Mouse (Mus musculus) forebrain, embryonic 11.5 days (tissue): Measurements from ENCODE around the gene Suclg2. TPM values are rescaled to one million over a fixed set of nuclear protein-coding genes. Genes with fewer than 3 reads are reported as not detected.

Source experiments
- ATAC-seq: fragments of 200-750 bp; cut with Nextera tagmentation; replicated peaks from 2 replicates; pipeline ENCODE4 v1.8.0; 2017; ENCODE audit warnings: moderate TSS enrichment; ENCODE audit not compliant: low FRiP score
- DNase-seq: peaks from one replicate; pipeline ENCODE4 v3.0.0-alpha.2; 2017; ENCODE audit warnings: low spot score
- H3K27ac ChIP-seq: fragments of 300-500 bp; sonication (generic); 2 replicates; pipeline ENCODE4 v1.5.1; 2014; ENCODE audit warnings: low read depth, low read length
- H3K27me3 ChIP-seq: fragments of 300-500 bp; sonication (generic); 2 replicates; pipeline ENCODE4 v1.6.1; 2014; ENCODE audit warnings: mild to moderate bottlenecking, low read length, mixed read lengths; ENCODE audit not compliant: control insufficient read depth, insufficient read depth
- H3K36me3 ChIP-seq: fragments of 300-500 bp; sonication (generic); 2 replicates; pipeline ENCODE4 v1.6.1; 2014; ENCODE audit warnings: mild to moderate bottlenecking, low read length, moderate library complexity, mixed read lengths; ENCODE audit not compliant: control insufficient read depth, insufficient read depth
- H3K4me1 ChIP-seq: fragments of 300-500 bp; sonication (generic); replicated peaks from 2 replicates; pipeline ENCODE4 v1.6.1; 2014; ENCODE audit warnings: low read length, mixed read lengths; ENCODE audit not compliant: control insufficient read depth, insufficient read depth
- H3K4me2 ChIP-seq: fragments of 300-500 bp; sonication (generic); 2 replicates; pipeline ENCODE4 v1.6.1; 2014; ENCODE audit warnings: low read depth, mild to moderate bottlenecking, low read length, moderate library complexity, mixed read lengths; ENCODE audit not compliant: severe bottlenecking
- H3K4me3 ChIP-seq: fragments of 300-500 bp; sonication (generic); 2 replicates; pipeline ENCODE4 v1.5.1; 2014; ENCODE audit warnings: low read depth, low read length
- H3K9ac ChIP-seq: fragments of 300-500 bp; sonication (generic); 2 replicates; pipeline ENCODE4 v1.6.1; 2014; ENCODE audit warnings: low read length
- H3K9me3 ChIP-seq: fragments of 300-500 bp; sonication (generic); 2 replicates; pipeline ENCODE4 v1.6.1; 2016; ENCODE audit warnings: low read length, mixed read lengths; ENCODE audit not compliant: control insufficient read depth
- WGBS: fragments of 180-500 bp; shearing (Covaris S2); extraction: QIAGEN DNeasy Blood & Tissue Kit; methylation state at CpG from one replicate; pipeline ENCODE4 v1.1.7; 2014; 5-methylcytosine and 5-hydroxymethylcytosine counted together
- polyA plus RNA-seq: library from polyadenylated mRNA; unstranded; fragments of >200 nt; fragmentation: Nextera tagmentation; extraction: Ambion mirVana; gene quantifications from 2 replicates; pipeline ENCODE4 v1.2.1, GENCODE M21; 2014

Gene Suclg2
- polyA plus RNA-seq, 1 experiment from 2014 or later = 52.9 TPM

DNA sequence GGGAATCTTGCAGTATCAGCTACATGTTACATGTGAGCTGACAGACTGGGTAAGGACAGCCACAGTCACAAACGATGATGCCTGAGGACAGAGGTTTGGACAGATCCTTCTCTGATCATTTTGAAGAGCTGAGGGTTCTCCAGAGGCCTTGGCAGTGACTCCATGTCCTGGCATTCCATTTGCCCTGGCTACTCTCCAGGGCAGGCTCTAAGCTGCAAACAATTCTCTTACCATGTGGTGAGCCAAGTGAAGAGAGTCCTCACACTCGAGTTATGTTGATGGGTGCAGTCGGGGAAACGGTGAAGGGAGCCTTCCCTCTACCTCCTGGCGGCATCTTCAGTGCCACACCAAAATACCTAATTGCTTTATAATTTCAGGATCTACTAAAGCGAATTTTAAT is 235.5 kb downstream of the Suclg2 start:
- WGBS = 89% methylated on average over 6 of the region's 6 CpGs
- Histone ChIP-seq H3K36me3 (no peaks in the 10 kb centered on the region), H3K4me1 (no peaks in the 10 kb centered on the region), H3K9me3 (no peaks in the 10 kb centered on the region), H3K9ac (no peak overlapping the region), H3K4me3 (no peak overlapping the region), H3K27me3 (no peaks in the 10 kb centered on the region), H3K27ac (no peak overlapping the region), H3K4me2 (no peak overlapping the region)
- ATAC-seq (no peak), DNase-seq (peak; percentile 30)

DNA sequence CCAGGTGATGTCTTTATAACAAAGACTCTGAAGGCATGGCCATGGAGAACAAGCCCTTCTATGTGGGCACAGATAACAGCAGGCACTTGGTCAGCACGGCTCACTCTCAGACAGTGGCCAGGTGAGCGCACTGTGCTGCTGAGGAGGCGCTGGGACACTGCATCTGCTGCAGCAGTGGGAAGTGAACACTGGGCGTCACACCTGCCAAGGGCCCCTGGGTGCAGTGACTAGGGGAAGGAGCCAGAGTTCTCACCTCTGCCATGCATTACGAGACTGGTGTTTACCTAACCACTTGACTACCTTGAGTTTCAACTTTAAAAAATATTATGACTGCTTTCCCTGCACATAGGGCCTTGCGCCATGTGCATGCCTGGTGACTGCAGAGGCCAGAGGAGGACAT is 238.8 kb downstream of the Suclg2 start:
- Histone ChIP-seq H3K36me3 (no peaks in the 10 kb centered on the region), H3K9me3 (no peaks in the 10 kb centered on the region), H3K4me2 (no peak overlapping the region), H3K27ac (no peak overlapping the region), H3K4me1 (no peaks in the 10 kb centered on the region), H3K27me3 (no peaks in the 10 kb centered on the region), H3K4me3 (no peak overlapping the region), H3K9ac (no peak overlapping the region)
- ATAC-seq (no peak), DNase-seq (no peak)
- 98% methylated on average over 6 of the region's 6 CpGs for WGBS

DNA sequence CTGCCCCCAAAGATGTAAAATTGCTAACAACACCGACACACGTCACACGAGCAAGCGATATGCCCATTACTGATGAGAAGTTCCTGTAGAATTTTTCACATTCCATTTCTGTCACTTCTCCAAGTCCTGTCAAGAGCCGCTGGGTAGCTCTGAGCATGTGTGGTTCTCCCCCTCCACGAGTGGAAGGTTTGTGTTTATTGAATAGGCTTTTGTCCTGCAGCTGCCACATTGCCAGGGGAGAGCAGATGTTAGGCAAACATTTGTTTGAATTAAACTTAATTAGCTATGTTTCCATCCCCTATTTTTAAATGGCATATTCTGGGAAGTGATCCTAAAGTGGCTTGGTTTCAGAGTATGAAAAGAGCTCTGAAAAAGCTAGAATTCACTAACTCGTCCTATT is 249.1 kb downstream of the Suclg2 start:
- Histone ChIP-seq H3K27me3 (no peaks in the 10 kb centered on the region), H3K9me3 (no peaks in the 10 kb centered on the region), H3K36me3 (no peaks in the 10 kb centered on the region), H3K4me1 (no peaks in the 10 kb centered on the region), H3K9ac (no peak overlapping the region), H3K4me3 (no peak overlapping the region), H3K4me2 (no peak overlapping the region), H3K27ac (no peak overlapping the region)
- ATAC-seq = no peak
- WGBS = 60% methylated on average over 7 of the region's 7 CpGs
- DNase-seq = no peak

DNA sequence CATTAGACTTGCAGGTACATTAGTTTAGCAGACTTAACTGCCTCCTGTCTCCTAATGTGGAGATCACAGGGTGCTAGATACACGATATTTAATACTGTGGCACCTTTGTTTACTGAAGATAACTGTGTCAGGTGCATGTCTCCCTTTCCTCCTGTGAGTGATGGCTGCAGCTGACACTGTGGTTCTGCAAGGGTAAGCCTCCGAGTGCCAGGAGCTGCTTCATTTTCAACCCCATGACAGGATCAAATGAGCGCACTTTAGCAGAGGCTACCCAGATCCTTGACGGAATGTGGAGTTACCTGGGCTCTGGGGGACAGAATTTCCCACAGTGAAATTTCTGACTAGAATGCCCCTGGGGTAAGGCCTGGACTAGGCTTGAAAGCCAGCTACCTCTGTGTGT is 253.3 kb downstream of the Suclg2 start:
- no peak overlapping the region for H3K9ac ChIP-seq
- ATAC-seq (no peak), DNase-seq (no peak)
- no peak overlapping the region for H3K27ac ChIP-seq
- no peaks in the 10 kb centered on the region for H3K27me3 ChIP-seq
- no peaks in the 10 kb centered on the region for H3K9me3 ChIP-seq
- H3K4me3 ChIP-seq = no peak overlapping the region
- H3K4me1 ChIP-seq = no peaks in the 10 kb centered on the region
- no peak overlapping the region for H3K4me2 ChIP-seq
- H3K36me3 ChIP-seq = no peaks in the 10 kb centered on the region
- 89% methylated on average over 4 of the region's 4 CpGs for WGBS

DNA sequence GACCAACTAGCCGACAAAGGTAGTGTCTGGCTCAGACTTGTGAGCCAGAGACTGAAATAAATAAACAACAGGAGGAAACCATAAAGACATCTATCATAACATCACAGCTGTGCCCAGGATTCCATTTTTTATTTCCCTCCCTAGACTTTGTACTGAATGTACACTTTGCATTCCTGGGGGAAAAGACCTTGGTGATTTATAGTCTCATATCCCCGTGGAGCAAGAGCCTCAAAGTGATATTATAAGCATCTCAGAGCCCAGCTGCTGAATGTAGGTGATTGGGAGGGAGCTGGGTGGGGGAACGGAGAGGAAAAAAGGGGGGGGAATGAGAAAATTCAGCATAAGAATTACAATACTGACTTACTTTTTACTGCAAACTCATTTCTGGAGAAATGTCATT is 259.2 kb downstream of the Suclg2 start:
- no peak for ATAC-seq
- Histone ChIP-seq H3K9ac (no peak overlapping the region), H3K27ac (no peak overlapping the region), H3K27me3 (no peaks in the 10 kb centered on the region), H3K4me1 (no peaks in the 10 kb centered on the region), H3K4me2 (no peak overlapping the region), H3K9me3 (no peaks in the 10 kb centered on the region), H3K4me3 (no peak overlapping the region), H3K36me3 (no peaks in the 10 kb centered on the region)
- DNase-seq = no peak
- WGBS = 86% methylated on average over 3 of the region's 3 CpGs

DNA sequence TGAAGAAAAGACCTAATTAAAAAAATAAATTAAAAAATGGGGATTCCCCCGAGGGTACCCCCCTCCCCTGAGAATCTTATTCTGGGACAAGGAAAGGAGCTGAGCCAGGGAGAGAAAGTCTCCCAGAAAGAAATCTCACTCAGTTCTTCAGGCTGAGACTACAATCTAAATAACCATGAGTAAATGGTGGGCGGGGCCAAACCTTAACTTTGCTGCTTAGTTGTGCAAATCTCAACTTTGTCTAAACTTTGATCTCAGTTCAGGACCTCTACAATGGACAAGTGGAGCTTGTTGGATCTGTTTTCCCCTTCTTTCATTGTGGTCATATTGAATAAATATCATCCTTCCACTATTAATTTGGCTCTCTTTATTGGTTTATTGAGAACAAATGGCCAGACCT is 272.4 kb downstream of the Suclg2 start:
- WGBS = 91% methylated on average over 2 of the region's 2 CpGs
- ATAC-seq (no peak), DNase-seq (no peak)
- H3K4me1 ChIP-seq = no peaks in the 10 kb centered on the region
- no peak overlapping the region for H3K9ac ChIP-seq
- H3K27ac ChIP-seq = no peak overlapping the region
- H3K9me3 ChIP-seq = no peaks in the 10 kb centered on the region
- H3K27me3 ChIP-seq = no peaks in the 10 kb centered on the region
- H3K36me3 ChIP-seq = no peaks in the 10 kb centered on the region
- no peak overlapping the region for H3K4me3 ChIP-seq
- H3K4me2 ChIP-seq = no peak overlapping the region

DNA sequence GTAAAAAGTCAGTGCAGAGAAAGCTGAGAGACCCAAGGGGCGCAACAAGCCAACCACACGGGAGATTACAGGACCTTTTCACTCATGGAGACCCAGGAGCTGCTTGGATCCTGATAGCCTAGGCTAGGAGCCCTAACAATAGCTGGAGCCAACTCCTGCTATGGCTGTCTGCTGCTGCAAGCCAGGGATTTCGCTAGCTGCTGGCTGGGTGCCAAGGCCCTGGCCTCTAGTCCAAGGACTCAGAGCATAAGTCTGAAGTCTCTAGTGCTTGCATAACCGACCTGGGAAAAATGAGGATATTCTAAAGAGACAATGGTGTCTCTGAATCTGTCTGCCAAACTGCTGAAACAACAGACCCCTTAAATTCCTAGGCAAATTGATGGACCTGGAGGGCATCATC is 273.6 kb downstream of the Suclg2 start:
- Histone ChIP-seq H3K9me3 (no peaks in the 10 kb centered on the region), H3K4me2 (no peak overlapping the region), H3K27me3 (no peaks in the 10 kb centered on the region), H3K4me3 (no peak overlapping the region), H3K27ac (no peak overlapping the region), H3K36me3 (no peaks in the 10 kb centered on the region), H3K4me1 (no peaks in the 10 kb centered on the region), H3K9ac (no peak overlapping the region)
- ATAC-seq (no peak), DNase-seq (no peak)
- 81% methylated on average over 4 of the region's 4 CpGs for WGBS
